Mouse (Mus musculus): ENCODE measurements at regions not wholly inside any gene's neighbourhood (a gene's known extent, or its start where the extent isn't known, plus 50 kb on each side); places are given as distances from the start of the nearest gene placed in this dataset.

GRCm38 (mm10) chr15:62670026-62670425 lies 1175.0 kb downstream of the Gsdmc2 start:
- TF ChIP-seq CTCF (IDR thresholded peaks at IDR 0.05; ENCODE audit: low read depth) = no peak
- no peak for TF ChIP-seq EP300 (IDR thresholded peaks at IDR 0.05; ENCODE audit: low read depth)
